Mouse (Mus musculus): ENCODE data around the gene Ankrd42.

DNA sequence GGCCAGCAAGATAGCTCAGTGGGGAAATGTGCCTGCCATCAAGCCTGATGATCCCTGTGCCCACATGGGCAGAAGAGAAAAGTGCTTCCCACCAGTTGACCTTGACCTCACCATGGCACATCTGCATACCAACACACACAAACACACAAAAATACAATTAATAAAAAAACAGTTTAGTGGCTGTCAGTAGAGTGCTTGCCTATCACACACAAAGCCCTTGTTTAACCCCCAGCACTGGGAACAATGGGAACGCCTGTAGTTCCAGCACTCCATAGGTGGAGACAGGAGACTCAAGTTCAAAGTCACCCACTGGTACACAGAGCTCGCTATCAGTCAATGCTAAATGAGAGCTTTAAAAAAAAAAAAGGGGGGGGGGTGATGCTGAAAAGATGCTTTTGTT, 19.4 kb upstream of the Ankrd42 start:
- no peak for TF ChIP-seq POLR2A (IDR thresholded peaks at IDR 0.05; ENCODE audit: extremely low read depth, insufficient read depth, low read length)
- TF ChIP-seq CTCF (IDR thresholded peaks at IDR 0.05; ENCODE audit: extremely low read depth, insufficient read depth, low read length) = no peak
